Mouse (Mus musculus) liver, embryonic 14.5 days (tissue): ENCODE results near the gene Tmem44. TPM values are rescaled to one million over a fixed set of nuclear protein-coding genes. Genes with fewer than 3 reads are reported as not detected.

Experiments
- ATAC-seq: fragments of 200-750 bp; cut with Nextera tagmentation; 2 replicates; pipeline ENCODE4 v1.8.0; 2017; ENCODE audit warnings: moderate number of reproducible peaks, mild to moderate bottlenecking, moderate library complexity; ENCODE audit not compliant: insufficient read depth
- DNase-seq, 3 experiments: peaks; one replicate each; pipeline ENCODE4 v3.0.0-alpha.2; 2012 to 2013; ENCODE audit warnings: low read depth in 3 of 3, low spot score in 3 of 3
- H3K27ac ChIP-seq: fragments of 300-500 bp; sonication (generic); 2 replicates; pipeline ENCODE4 v1.5.1; 2014; ENCODE audit warnings: moderate library complexity, mild to moderate bottlenecking, control low read depth, inconsistent platforms
- H3K27me3 ChIP-seq: fragments of 300-500 bp; sonication (generic); 2 replicates; pipeline ENCODE4 v1.6.1; 2014; ENCODE audit warnings: mild to moderate bottlenecking, low read length, moderate library complexity; ENCODE audit not compliant: control insufficient read depth, insufficient read depth
- H3K36me3 ChIP-seq: fragments of 300-500 bp; sonication (generic); replicated peaks from 2 replicates; pipeline ENCODE4 v1.6.1; 2014; ENCODE audit warnings: low read depth; ENCODE audit not compliant: control insufficient read depth, insufficient read depth
- H3K4me1 ChIP-seq, 2 experiments: fragments of 200-500 bp in 1 of 2; fragments of 300-500 bp in 1 of 2; sonication (generic) in 1 of 2; replicated peaks; 2 replicates each; pipeline ENCODE4 v1.6.1; 2012 to 2014; ENCODE audit warnings: antibody characterized with exemption in 1 of 2, inconsistent platforms in 1 of 2, low read length in 1 of 2; ENCODE audit not compliant: control insufficient read depth in 2 of 2, insufficient read depth in 2 of 2
- H3K4me2 ChIP-seq: fragments of 300-500 bp; sonication (generic); 2 replicates; pipeline ENCODE4 v1.6.1; 2014; ENCODE audit warnings: low read depth, mild to moderate bottlenecking, control low read depth, moderate library complexity
- H3K4me3 ChIP-seq, 2 experiments: fragments of 200-500 bp in 1 of 2; fragments of 300-500 bp in 1 of 2; sonication (generic) in 1 of 2; 2 replicates each; pipeline ENCODE4 v1.5.1; 2012 to 2014; ENCODE audit warnings: low read depth in 2 of 2, low read length in 2 of 2, mild to moderate bottlenecking in 2 of 2, control low read depth in 1 of 2, inconsistent platforms in 1 of 2, moderate library complexity in 1 of 2; ENCODE audit not compliant: insufficient read depth in 1 of 2
- H3K9ac ChIP-seq: fragments of 300-500 bp; sonication (generic); replicated peaks from 2 replicates; pipeline ENCODE4 v1.6.1; 2014; ENCODE audit warnings: mild to moderate bottlenecking, control low read depth, moderate library complexity
- H3K9me3 ChIP-seq: fragments of 300-500 bp; sonication (generic); 2 replicates; pipeline ENCODE4 v1.6.1; 2016; ENCODE audit warnings: low read length, mixed read lengths; ENCODE audit not compliant: control insufficient read depth
- CTCF ChIP-seq: IDR thresholded peaks from 2 replicates; pipeline ENCODE4 v1.5.1; 2016; ENCODE audit warnings: antibody characterized with exemption, low read depth, control low read depth
- EP300 ChIP-seq: IDR thresholded peaks from 2 replicates; pipeline ENCODE4 v1.6.1; 2016; ENCODE audit warnings: antibody characterized with exemption, low read depth
- WGBS: fragments of 180-500 bp; shearing (Covaris S2); extraction: QIAGEN DNeasy Blood & Tissue Kit; methylation state at CpG from one replicate; pipeline ENCODE4 v1.1.7; 2014; ENCODE audit not compliant: insufficient replicate concordance; 5-methylcytosine and 5-hydroxymethylcytosine counted together
- polyA plus RNA-seq, 2 experiments: library from polyadenylated mRNA; depleted of rRNA in 1 of 2; stranded (reverse) in 1 of 2; unstranded in 1 of 2; fragments of >200 nt; fragmentation: Nextera tagmentation in 1 of 2; extraction: Ambion mirVana in 1 of 2; gene quantifications; 2 replicates each; pipeline versions ENCODE4 v1.2.1 to v1.2.3; 2012 to 2014

The Tmem44 gene
- polyA plus RNA-seq, 2 experiments, result 0.46 to 0.85 TPM

GRCm38 (mm10) chr16:30595356-30595755, 44.7 kb upstream of the Tmem44 start:
- 30% methylated on average over 3 of the region's 3 CpGs for WGBS
- TF ChIP-seq EP300 (no peak), CTCF (no peak)
- no peak overlapping the region for H3K27ac ChIP-seq

DNA sequence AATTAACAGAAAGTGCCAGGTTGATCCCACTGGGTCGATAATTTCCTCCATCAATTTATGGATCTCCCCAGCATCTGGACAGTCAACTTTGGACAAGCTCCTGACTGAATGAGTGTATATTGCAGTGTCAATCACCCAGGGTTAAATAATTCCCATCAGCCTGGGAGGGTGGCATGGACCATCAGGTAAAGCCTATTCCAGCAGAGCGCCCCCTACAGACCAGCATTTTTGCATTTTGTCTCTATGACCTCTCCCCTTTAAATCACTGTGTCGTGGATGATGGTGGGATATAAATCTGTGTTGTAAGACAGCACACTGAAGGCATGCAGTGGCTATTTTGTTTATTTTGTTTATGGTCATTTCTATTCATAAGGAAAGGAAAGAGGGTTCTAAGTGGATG, 41.3 kb upstream of the Tmem44 start:
- H3K4me2 ChIP-seq, result no peak overlapping the region
- no peak for DNase-seq
- no peaks in the 10 kb centered on the region for H3K36me3 ChIP-seq
- H3K4me1 ChIP-seq, result peaks cover 0 to 2% of the 10 kb centered on the region in 2 experiments; a peak in 1 of 4 replicates
- H3K9ac ChIP-seq, result no peak overlapping the region
- H3K9me3 ChIP-seq, result no peaks in the 10 kb centered on the region
- no peak for TF ChIP-seq EP300
- TF ChIP-seq CTCF, result peak; percentile 42
- H3K27ac ChIP-seq, result no peak overlapping the region
- no peak overlapping the region for H3K4me3 ChIP-seq
- WGBS, result 37% methylated on average over 3 of the region's 3 CpGs
- ATAC-seq, result no peak
- peaks cover 4% of the 10 kb centered on the region; the same call in 1 of the 2 replicates for H3K27me3 ChIP-seq

More at GRCm38 (mm10) chr16:30595356-30595755, 44.7 kb upstream of the Tmem44 start:
- H3K27me3 ChIP-seq, result peaks cover 17% of the 10 kb centered on the region
- H3K4me1 ChIP-seq, result peaks cover 0 to 2% of the 10 kb centered on the region in 2 experiments; a peak in 1 of 4 replicates
- DNase-seq (no peak), ATAC-seq (no peak)
- H3K4me2 ChIP-seq, result no peak overlapping the region
- no peak overlapping the region for H3K4me3 ChIP-seq
- H3K36me3 ChIP-seq, result no peaks in the 10 kb centered on the region
- H3K9ac ChIP-seq, result no peak overlapping the region
- H3K9me3 ChIP-seq, result no peaks in the 10 kb centered on the region

DNA sequence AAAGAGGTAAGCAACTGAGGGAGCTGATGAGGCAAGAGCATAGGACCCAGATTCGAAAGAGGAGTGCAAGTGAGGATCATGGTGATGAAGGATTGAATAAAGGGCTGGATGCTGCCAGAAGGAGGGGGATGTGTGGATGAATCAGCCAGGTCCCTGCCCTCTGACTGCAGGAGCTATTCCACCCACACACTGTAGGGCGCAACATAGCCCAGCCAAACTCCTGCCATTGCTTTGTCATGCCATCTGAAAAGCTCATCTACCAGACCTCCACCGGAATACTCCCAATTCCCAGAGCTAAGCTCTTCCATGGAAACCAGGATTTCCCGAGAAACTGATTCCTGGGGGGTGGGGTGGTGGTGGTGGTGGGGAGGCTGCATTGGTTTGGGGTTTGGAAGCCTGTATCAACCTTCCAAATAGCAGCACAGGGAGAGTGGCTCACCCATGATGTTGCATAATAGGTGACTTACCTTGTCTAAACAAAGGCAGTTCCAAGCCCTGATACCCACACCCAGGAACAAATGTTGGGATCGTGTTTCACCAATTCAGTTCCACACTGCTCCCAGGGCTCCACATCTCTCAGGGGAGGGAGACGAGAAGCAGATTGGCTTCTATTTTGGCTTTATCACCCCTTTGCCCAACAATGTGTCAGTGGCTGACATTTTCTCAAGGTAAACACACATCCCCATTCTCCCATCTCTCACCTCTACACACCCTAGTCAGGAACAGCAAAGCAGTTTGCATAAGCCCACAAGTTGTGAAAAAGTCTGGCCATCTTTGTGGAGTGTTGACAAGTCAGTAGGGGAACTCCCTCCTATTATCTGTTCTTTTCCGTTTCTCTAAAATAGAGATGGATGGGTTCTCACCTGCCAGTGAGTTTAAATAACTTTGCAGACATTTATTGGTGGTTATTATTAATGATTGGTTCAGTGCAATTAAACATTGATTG, 39.9 kb upstream of the Tmem44 start:
- H3K9ac ChIP-seq, result no peak overlapping the region
- DNase-seq, result no peak
- no peaks in the 10 kb centered on the region for H3K9me3 ChIP-seq
- no peak overlapping the region for H3K27ac ChIP-seq
- peaks cover 0 to 5% of the 10 kb centered on the region in 2 experiments; a peak in 2 of 4 replicates for H3K4me1 ChIP-seq
- H3K4me2 ChIP-seq, result no peak overlapping the region
- H3K27me3 ChIP-seq, result no peaks in the 10 kb centered on the region
- no peak overlapping the region for H3K4me3 ChIP-seq
- H3K36me3 ChIP-seq, result no peaks in the 10 kb centered on the region
- ATAC-seq, result no peak
- TF ChIP-seq EP300, result no peak
- TF ChIP-seq CTCF, result 0 out of 2 replicates have a peak, but pooled peaks have one; percentile 10
- 27% methylated on average over 7 of the region's 7 CpGs for WGBS

DNA sequence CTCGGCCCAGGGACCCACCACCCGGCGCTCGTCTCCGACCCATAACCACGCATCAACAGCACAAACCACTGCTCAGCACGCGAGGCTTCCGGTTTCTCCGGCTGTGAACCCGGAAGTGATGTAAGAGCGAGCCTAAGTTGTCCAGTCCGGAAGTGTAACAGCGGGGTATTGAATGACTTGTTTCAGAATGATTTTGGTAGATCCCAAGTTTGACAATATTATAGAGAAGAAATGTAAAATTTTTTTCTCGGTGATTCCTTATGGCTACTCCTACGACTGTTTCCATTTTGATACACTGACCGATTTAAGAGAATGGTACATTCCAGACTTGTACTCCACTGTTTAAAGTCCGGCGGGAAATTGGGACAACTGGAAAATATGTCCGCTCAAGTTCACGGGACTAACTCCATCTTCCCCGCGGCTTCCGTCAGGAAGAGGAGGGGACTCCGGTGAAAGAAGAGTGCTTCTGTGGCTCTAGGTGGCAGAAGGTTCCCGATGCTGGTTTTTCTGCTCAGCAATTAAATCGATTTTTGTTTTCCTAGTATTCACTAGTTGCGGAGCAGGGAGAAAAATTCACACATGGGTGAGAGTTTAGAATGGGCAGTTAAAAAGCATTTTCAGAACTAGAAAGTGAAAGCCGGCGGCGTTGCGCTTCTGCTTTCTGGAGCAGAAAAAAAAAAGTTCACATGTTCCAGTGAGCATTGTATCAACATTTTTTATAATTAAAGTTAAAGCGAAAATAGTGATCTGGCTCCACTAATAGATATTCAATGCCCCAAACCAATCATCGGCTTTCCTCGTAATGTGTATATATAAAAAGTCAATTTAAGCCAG, 37.1 kb upstream of the Tmem44 start, which contains the start of gene Lsg1:
Lsg1 (minus strand) TSS at position 99 of the 834 bp plus-strand sequence.
- Histone ChIP-seq H3K36me3 (peaks cover 15% of the 10 kb centered on the region), H3K9ac (peak within 1 kb of the TSS; percentile 84), H3K4me2 (peak within 1 kb of the TSS; percentile 71), H3K27me3 (no peaks in the 10 kb centered on the region), H3K4me1 (peaks cover 0 to 5% of the 10 kb centered on the region in 2 experiments; a peak in 2 of 4 replicates), H3K27ac (peak within 1 kb of the TSS; percentile 22; the same call in 1 of the 2 replicates), H3K4me3 (peak within 1 kb of the TSS; percentile 92 to 100), H3K9me3 (no peaks in the 10 kb centered on the region)
- DNase-seq, result peak; percentile 90 to 93 (median 90)
- ATAC-seq, result peak; percentile 94
- WGBS, result 3% methylated on average over 35 of the region's 35 CpGs
- TF ChIP-seq EP300 (peak; percentile 53), CTCF (peak; percentile 29)
